ENCODE assay signal across 8 mouse cellular contexts in genomic region chr16:4642190-4642589, GRCm38 (mm10). TPM values are rescaled to one million over a fixed set of nuclear protein-coding genes. Genes with fewer than 3 reads are reported as not detected.
DNase-seq lines count a peak whose midpoint lies in the region; ATAC-seq and TF ChIP-seq lines count a peak whose summit lies in the region.

No protein-coding gene starts in this region.

- no peaks in the 10 kb centered on the region; the same call in 1 of the 2 replicates for H3K36me3 ChIP-seq in heart, embryonic 11.5 days (ENCODE audit: control insufficient read depth, insufficient read depth, low read length)
- H3K36me3 ChIP-seq in kidney, embryonic 14.5 days (ENCODE audit: control insufficient read depth, insufficient read depth, low read length) = peaks cover 9% of the 10 kb centered on the region; the same call in 1 of the 2 replicates
- peaks cover 18% of the 10 kb centered on the region for H3K36me3 ChIP-seq in liver, postnatal 0 days (replicated peaks; ENCODE audit: insufficient read depth, low read length)

- H3K27ac ChIP-seq in cortical plate, adult 2 months (ENCODE audit: insufficient read depth, low read length) = 0 out of 2 replicates have a peak overlapping the region, but pooled peaks have one; percentile 1
- H3K27ac ChIP-seq in heart, embryonic 11.5 days (ENCODE audit: low read depth, low read length) = peak overlapping the region; percentile 89
- H3K27ac ChIP-seq in kidney, embryonic 14.5 days (ENCODE audit: low read depth, low read length) = peak overlapping the region; percentile 95
- H3K27ac ChIP-seq in liver, postnatal 0 days (ENCODE audit: low read depth) = peak overlapping the region; percentile 89

- no peak for TF ChIP-seq CTCF in cortical plate, adult 2 months (IDR thresholded peaks at IDR 0.05; ENCODE audit: extremely low read depth, insufficient read depth, low read length)
- no peak for TF ChIP-seq CTCF in liver, postnatal 0 days (IDR thresholded peaks at IDR 0.05; ENCODE audit: low read depth)

- DNase-seq in 3T3-L1 (ENCODE audit: low read depth, low spot score) = peak; percentile 96
- DNase-seq in liver, postnatal 0 days = no peak
- DNase-seq in right cerebral cortex, postnatal 10 days (ENCODE audit: low spot score in 2 of 2) = peak; percentile 72 to 75
- DNase-seq in thymus, postnatal 36 days = no peak
- no peak for DNase-seq in thymus, postnatal 10 days (ENCODE audit: low spot score in 2 of 2)

- peak; percentile 73 for ATAC-seq in heart, embryonic 11.5 days (replicated peaks; ENCODE audit: insufficient number of reproducible peaks, low FRiP score, low TSS enrichment)
- ATAC-seq in kidney, embryonic 14.5 days (ENCODE audit: low FRiP score, low TSS enrichment) = peak; percentile 66
- ATAC-seq in liver, postnatal 0 days = no peak; the same call in 1 of the 2 replicates

- peak overlapping the region; percentile 49 for H3K9ac ChIP-seq in heart, embryonic 11.5 days (ENCODE audit: low read depth, low read length)
- no peak overlapping the region; the same call in 1 of the 2 replicates for H3K9ac ChIP-seq in kidney, embryonic 14.5 days (ENCODE audit: low read depth, low read length)
- H3K9ac ChIP-seq in liver, postnatal 0 days (replicated peaks) = no peak overlapping the region; the same call in 1 of the 2 replicates

- H3K4me1 ChIP-seq in cortical plate, adult 2 months (ENCODE audit: control insufficient read depth, insufficient read depth, low read length) = peaks cover 17% of the 10 kb centered on the region
- H3K4me1 ChIP-seq in heart, embryonic 11.5 days (ENCODE audit: control insufficient read depth, insufficient read depth, low read length) = peaks cover 66% of the 10 kb centered on the region
- H3K4me1 ChIP-seq in kidney, embryonic 14.5 days (ENCODE audit: control insufficient read depth, insufficient read depth, low read length) = peaks cover 47% of the 10 kb centered on the region
- peaks cover 42% of the 10 kb centered on the region for H3K4me1 ChIP-seq in liver, postnatal 0 days (ENCODE audit: insufficient read depth)

- TF ChIP-seq POLR2A in cortical plate, adult 2 months (IDR thresholded peaks at IDR 0.05; ENCODE audit: extremely low read depth, insufficient read depth, low read length) = no peak

- 18% methylated on average over 13 of the region's 13 CpGs for WGBS in heart, embryonic 11.5 days (ENCODE audit: insufficient replicate concordance)
- 28% methylated on average over 13 of the region's 13 CpGs for WGBS in kidney, embryonic 14.5 days
- 66% methylated on average over 13 of the region's 13 CpGs for WGBS in liver, postnatal 0 days (ENCODE audit: insufficient replicate concordance)

- no peak for TF ChIP-seq EP300 in liver, postnatal 0 days (IDR thresholded peaks at IDR 0.05; ENCODE audit: low read depth)

- H3K27me3 ChIP-seq in heart, embryonic 11.5 days (ENCODE audit: control insufficient read depth, insufficient read depth, low read length) = no peaks in the 10 kb centered on the region
- H3K27me3 ChIP-seq in kidney, embryonic 14.5 days (ENCODE audit: control insufficient read depth, insufficient read depth, low read length) = no peaks in the 10 kb centered on the region
- no peaks in the 10 kb centered on the region for H3K27me3 ChIP-seq in liver, postnatal 0 days (ENCODE audit: insufficient read depth, low read length)

- no peak overlapping the region for H3K4me3 ChIP-seq in cortical plate, adult 2 months (ENCODE audit: insufficient read depth, low read length)
- H3K4me3 ChIP-seq in heart, embryonic 11.5 days (ENCODE audit: low read depth, low read length) = peak overlapping the region; percentile 8
- H3K4me3 ChIP-seq in kidney, embryonic 14.5 days (ENCODE audit: low read length) = peak overlapping the region; percentile 21; the same call in 1 of the 2 replicates
- H3K4me3 ChIP-seq in liver, postnatal 0 days (ENCODE audit: low read depth, low read length) = no peak overlapping the region

- H3K9me3 ChIP-seq in heart, embryonic 11.5 days (replicated peaks; ENCODE audit: control insufficient read depth, low read length) = no peaks in the 10 kb centered on the region
- no peaks in the 10 kb centered on the region for H3K9me3 ChIP-seq in kidney, embryonic 14.5 days (ENCODE audit: control insufficient read depth, low read length)
- no peaks in the 10 kb centered on the region for H3K9me3 ChIP-seq in liver, postnatal 0 days (ENCODE audit: low read length)

- H3K4me2 ChIP-seq in heart, embryonic 11.5 days = peak overlapping the region; percentile 92
- H3K4me2 ChIP-seq in kidney, embryonic 14.5 days (replicated peaks; ENCODE audit: low read depth, low read length) = peak overlapping the region; percentile 58
- no peak overlapping the region for H3K4me2 ChIP-seq in liver, postnatal 0 days (ENCODE audit: low read depth, low read length)

RNA-seq across cellular contexts. Expression of gene Dnaja3, which starts 2.4 kb away (rescaled TPM):
- 48.8 and 50.6 TPM in 2 replicates for polyA plus RNA-seq in cortical plate, adult 2 months (2012; rRNA removed)
- 63.6 and 72.6 TPM in 2 replicates for polyA plus RNA-seq in heart, embryonic 11.5 days (2014; fragmentation: Nextera tagmentation; extraction: Ambion mirVana)
- 46.3 and 68.8 TPM in 2 replicates for polyA plus RNA-seq in kidney, embryonic 14.5 days (2014; fragmentation: Nextera tagmentation; extraction: Ambion mirVana)
- 66.0 and 70.5 TPM in 2 replicates for polyA plus RNA-seq in liver, postnatal 0 days (2015; fragmentation: Nextera tagmentation; extraction: Ambion mirVana)

RNA-seq across cellular contexts. Expression of gene Vasn, which starts 2.4 kb away (rescaled TPM):
- polyA plus RNA-seq in cortical plate, adult 2 months (2012; rRNA removed) = 10.1 and 11.2 TPM in 2 replicates
- polyA plus RNA-seq in heart, embryonic 11.5 days (2014; fragmentation: Nextera tagmentation; extraction: Ambion mirVana) = 9.5 and 10.6 TPM in 2 replicates
- polyA plus RNA-seq in kidney, embryonic 14.5 days (2014; fragmentation: Nextera tagmentation; extraction: Ambion mirVana) = 14.4 and 16.1 TPM in 2 replicates
- polyA plus RNA-seq in liver, postnatal 0 days (2015; fragmentation: Nextera tagmentation; extraction: Ambion mirVana) = 1.6 and 1.9 TPM in 2 replicates

RNA-seq across cellular contexts. Expression of gene Pam16, which starts 17.4 kb away (rescaled TPM):
- polyA plus RNA-seq in cortical plate, adult 2 months (2012; rRNA removed) = 99.3 and 101 TPM in 2 replicates
- polyA plus RNA-seq in heart, embryonic 11.5 days (2014; fragmentation: Nextera tagmentation; extraction: Ambion mirVana) = 119 and 134 TPM in 2 replicates
- 102 and 116 TPM in 2 replicates for polyA plus RNA-seq in kidney, embryonic 14.5 days (2014; fragmentation: Nextera tagmentation; extraction: Ambion mirVana)
- polyA plus RNA-seq in liver, postnatal 0 days (2015; fragmentation: Nextera tagmentation; extraction: Ambion mirVana) = 59.7 and 66.3 TPM in 2 replicates

RNA-seq across cellular contexts. Expression of gene Coro7, which starts 37.4 kb away (rescaled TPM):
- polyA plus RNA-seq in cortical plate, adult 2 months (2012; rRNA removed) = 103 and 104 TPM in 2 replicates
- polyA plus RNA-seq in heart, embryonic 11.5 days (2014; fragmentation: Nextera tagmentation; extraction: Ambion mirVana) = 12.1 and 12.4 TPM in 2 replicates
- 12.0 and 16.4 TPM in 2 replicates for polyA plus RNA-seq in kidney, embryonic 14.5 days (2014; fragmentation: Nextera tagmentation; extraction: Ambion mirVana)
- polyA plus RNA-seq in liver, postnatal 0 days (2015; fragmentation: Nextera tagmentation; extraction: Ambion mirVana) = 6.8 and 10.3 TPM in 2 replicates

RNA-seq across cellular contexts. Expression of gene Glis2, which starts 47.7 kb away (rescaled TPM):
- polyA plus RNA-seq in cortical plate, adult 2 months (2012; rRNA removed) = 17.3 and 22.1 TPM in 2 replicates
- polyA plus RNA-seq in heart, embryonic 11.5 days (2014; fragmentation: Nextera tagmentation; extraction: Ambion mirVana) = 19.3 and 23.3 TPM in 2 replicates
- polyA plus RNA-seq in kidney, embryonic 14.5 days (2014; fragmentation: Nextera tagmentation; extraction: Ambion mirVana) = 42.4 and 47.3 TPM in 2 replicates
- 1.7 and 1.9 TPM in 2 replicates for polyA plus RNA-seq in liver, postnatal 0 days (2015; fragmentation: Nextera tagmentation; extraction: Ambion mirVana)

Comparison
In these comparisons a context has a peak if more than half of its experiments do, and no peak if none do; other contexts are left out.
1. DNase-seq: peak in 3T3-L1 (single experiment) and right cerebral cortex, postnatal 10 days (2 of 2); none in liver, postnatal 0 days (single experiment), thymus, postnatal 36 days (0 of 2) and thymus, postnatal 10 days (0 of 2).
2. H3K27ac ChIP-seq: peak in every context shown above with its lines; median percentile 95 in kidney, embryonic 14.5 days; 89 in heart, embryonic 11.5 days; 89 in liver, postnatal 0 days; 1 in cortical plate, adult 2 months.
3. H3K4me3 ChIP-seq: peak in heart, embryonic 11.5 days (single experiment) and kidney, embryonic 14.5 days (single experiment); none in cortical plate, adult 2 months (single experiment) and liver, postnatal 0 days (single experiment).